Mouse (Mus musculus): ENCODE measurements around the gene Snai1.
A peak's percentile ranks its signal among the peaks of the same experiment; 100 is the strongest.

DNA sequence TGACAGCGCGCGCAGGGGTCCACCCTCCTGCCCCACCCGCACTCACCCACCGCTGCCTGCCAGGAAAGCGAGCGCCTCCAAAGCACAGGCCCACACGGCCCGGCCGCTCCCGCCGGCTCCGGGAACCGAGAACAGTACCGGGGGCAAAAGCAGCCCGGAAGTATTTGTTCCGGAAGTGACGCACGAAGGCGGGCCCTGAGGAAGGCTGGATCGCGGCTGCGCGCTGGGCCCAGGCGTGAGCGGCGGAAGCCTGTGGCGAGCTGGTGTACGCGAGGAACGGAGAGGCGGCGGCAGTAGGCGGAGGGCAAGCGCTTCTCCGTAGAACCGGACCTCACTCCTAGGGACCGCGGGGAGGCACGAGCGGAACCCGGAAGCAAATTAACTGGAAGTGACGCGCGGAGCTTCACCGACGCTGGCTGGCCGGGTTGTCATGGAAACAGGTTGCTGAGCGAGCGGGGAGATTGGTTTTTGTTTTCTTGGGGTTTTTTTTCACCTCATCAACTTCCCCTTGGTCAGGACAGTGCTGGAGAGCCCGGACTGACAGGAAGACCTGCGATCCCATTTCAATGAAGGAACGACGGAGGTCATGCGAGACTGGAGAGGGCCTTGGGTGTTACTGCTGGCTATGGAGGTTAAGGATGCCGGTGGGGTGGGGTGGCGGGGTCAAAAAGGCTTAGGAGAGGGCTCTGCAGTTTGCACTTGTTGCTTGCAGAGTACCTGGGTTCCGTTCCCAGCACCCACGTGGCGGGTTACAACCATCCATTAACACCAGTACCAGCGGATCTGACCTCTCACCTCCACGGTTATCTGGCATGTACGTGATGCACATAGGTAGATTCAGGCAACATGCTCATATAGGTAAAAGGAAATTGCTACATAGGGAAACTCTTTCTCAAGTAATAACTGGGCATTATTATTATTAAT, 45.0 kb upstream of the Snai1 start, which contains the start of gene Spata2:
- TF ChIP-seq CTCF (IDR thresholded peaks at IDR 0.05) (no peak), EP300 (IDR thresholded peaks at IDR 0.05; ENCODE audit: insufficient read depth, low read depth, low read length) (no peak), POLR2A (IDR thresholded peaks at IDR 0.05; ENCODE audit: insufficient read depth, low read depth, low read length) (peak; percentile 75)

Data from heart, adult 2 months (tissue).